In genomic region chr3:27195153-27195552, GRCm38 (mm10) we compare ENCODE assay signal across 15 mouse cellular contexts. TPM values are rescaled to one million over a fixed set of nuclear protein-coding genes. Genes with fewer than 3 reads are reported as not detected.
DNase-seq lines count a peak whose midpoint lies in the region; ATAC-seq and TF ChIP-seq lines count a peak whose summit lies in the region.
"Had no signal": no experiment of that assay in that cellular context is flagged by ENCODE, and none has a peak within 500 bp of the region (broad histone marks: within the 10 kb centered on the region; RNA-seq: fewer than 3 reads in every experiment).

No protein-coding gene starts in this region.

- no peak overlapping the region for H3K4me2 ChIP-seq in liver, embryonic 14.5 days (ENCODE audit: low read depth)
- no peak overlapping the region for H3K4me2 ChIP-seq in midbrain, embryonic 14.5 days (ENCODE audit: low read length)
- H3K4me2 ChIP-seq: heart, embryonic 13.5 days; hindbrain, embryonic 13.5 days; kidney, embryonic 15.5 days; stomach, embryonic 15.5 days had no signal

- peaks cover 0 to 23% of the 10 kb centered on the region in 2 experiments; a peak in 2 of 4 replicates for H3K4me1 ChIP-seq in liver, embryonic 14.5 days (replicated peaks; ENCODE audit: control insufficient read depth in 2 of 2, insufficient read depth in 2 of 2, low read length in 1 of 2)
- peaks cover 17% of the 10 kb centered on the region for H3K4me1 ChIP-seq in thymus, adult 2 months (replicated peaks; ENCODE audit: control insufficient read depth, insufficient read depth, low read length)
- H3K4me1 ChIP-seq in midbrain, embryonic 14.5 days (ENCODE audit: control insufficient read depth, insufficient read depth, low read length) = no peaks in the 10 kb centered on the region
- H3K4me1 ChIP-seq: stomach, embryonic 15.5 days had no signal

- no peak for TF ChIP-seq CTCF in liver, embryonic 14.5 days (IDR thresholded peaks at IDR 0.05; ENCODE audit: low read depth)
- TF ChIP-seq CTCF in thymus, adult 2 months (IDR thresholded peaks at IDR 0.05; ENCODE audit: borderline replicate concordance, control insufficient read depth, extremely low read depth, insufficient read depth, low read length, poor library complexity) = no peak

- H3K9ac ChIP-seq in liver, embryonic 14.5 days (replicated peaks) = no peak overlapping the region
- no peak overlapping the region for H3K9ac ChIP-seq in midbrain, embryonic 14.5 days (replicated peaks; ENCODE audit: low read length)
- H3K9ac ChIP-seq: forebrain, postnatal 0 days; heart, embryonic 13.5 days; hindbrain, embryonic 13.5 days; kidney, embryonic 15.5 days; stomach, embryonic 15.5 days had no signal

- no peaks in the 10 kb centered on the region for H3K36me3 ChIP-seq in liver, embryonic 14.5 days (replicated peaks; ENCODE audit: control insufficient read depth, insufficient read depth, low read depth)
- no peaks in the 10 kb centered on the region for H3K36me3 ChIP-seq in thymus, adult 2 months (ENCODE audit: control insufficient read depth, insufficient read depth, low read length)
- no peaks in the 10 kb centered on the region for H3K36me3 ChIP-seq in midbrain, embryonic 14.5 days (ENCODE audit: control insufficient read depth, insufficient read depth, low read length)
- H3K36me3 ChIP-seq: heart, embryonic 13.5 days; hindbrain, embryonic 13.5 days; kidney, embryonic 15.5 days; stomach, embryonic 15.5 days had no signal

- H3K27me3 ChIP-seq in liver, embryonic 14.5 days (ENCODE audit: control insufficient read depth, insufficient read depth, low read length) = no peaks in the 10 kb centered on the region
- H3K27me3 ChIP-seq in thymus, adult 2 months (ENCODE audit: control insufficient read depth, insufficient read depth, low read length) = no peaks in the 10 kb centered on the region
- no peaks in the 10 kb centered on the region for H3K27me3 ChIP-seq in midbrain, embryonic 14.5 days (ENCODE audit: control insufficient read depth, insufficient read depth, low read length)
- H3K27me3 ChIP-seq: heart, embryonic 13.5 days; hindbrain, embryonic 13.5 days; kidney, embryonic 15.5 days; stomach, embryonic 15.5 days had no signal

- DNase-seq in urinary bladder, postnatal 14 days (ENCODE audit: low spot score) = peak; percentile 19
- DNase-seq in urinary bladder, postnatal 25 days (ENCODE audit: low spot score) = no peak
- peak; percentile 72 for DNase-seq in adrenal gland, adult 8-10 months
- DNase-seq in liver, embryonic 14.5 days (ENCODE audit: low read depth in 3 of 3, low spot score in 3 of 3) = no peak
- no peak for DNase-seq in thymus, adult 2 months
- DNase-seq in midbrain, embryonic 14.5 days = no peak
- DNase-seq: cerebellum, adult 18-20 months; forebrain, postnatal 0 days; gastrocnemius, postnatal 14 days; thymus, postnatal 25 days had no signal

- H3K4me3 ChIP-seq in liver, embryonic 14.5 days (ENCODE audit: insufficient read depth in 1 of 2, low read depth in 2 of 2, low read length in 2 of 2) = no peak overlapping the region
- no peak overlapping the region for H3K4me3 ChIP-seq in thymus, adult 2 months (ENCODE audit: control insufficient read depth, insufficient read depth, low read length)
- no peak overlapping the region for H3K4me3 ChIP-seq in midbrain, embryonic 14.5 days (replicated peaks; ENCODE audit: low read depth, low read length)
- H3K4me3 ChIP-seq: heart, embryonic 13.5 days; hindbrain, embryonic 13.5 days; kidney, embryonic 15.5 days; stomach, embryonic 15.5 days had no signal

- H3K9me3 ChIP-seq in liver, embryonic 14.5 days (ENCODE audit: control insufficient read depth, low read length) = no peaks in the 10 kb centered on the region
- H3K9me3 ChIP-seq in midbrain, embryonic 14.5 days (ENCODE audit: control insufficient read depth, low read length) = no peaks in the 10 kb centered on the region
- H3K9me3 ChIP-seq: heart, embryonic 13.5 days; hindbrain, embryonic 13.5 days; kidney, embryonic 15.5 days; stomach, embryonic 15.5 days had no signal

- 27% methylated on average over 4 of the region's 4 CpGs for WGBS in liver, embryonic 14.5 days (ENCODE audit: insufficient replicate concordance)
- WGBS in thymus, adult 2 months = 70% methylated on average over 4 of the region's 4 CpGs
- 88% methylated on average over 4 of the region's 4 CpGs for WGBS in midbrain, embryonic 14.5 days

- ATAC-seq in liver, embryonic 14.5 days (ENCODE audit: insufficient read depth) = 0 out of 2 replicates have a peak, but pooled peaks have one; percentile 29
- ATAC-seq in frontal cortex, adult (ENCODE audit: low TSS enrichment) = no peak
- no peak for ATAC-seq in midbrain, embryonic 14.5 days (ENCODE audit: low FRiP score, low TSS enrichment)
- ATAC-seq: forebrain, postnatal 0 days had no signal

- no peak for TF ChIP-seq EP300 in liver, embryonic 14.5 days (IDR thresholded peaks at IDR 0.05; ENCODE audit: low read depth)

- H3K27ac ChIP-seq in liver, embryonic 14.5 days = no peak overlapping the region
- H3K27ac ChIP-seq in thymus, adult 2 months (ENCODE audit: control insufficient read depth, insufficient read depth, low read length) = no peak overlapping the region
- no peak overlapping the region for H3K27ac ChIP-seq in midbrain, embryonic 14.5 days (replicated peaks; ENCODE audit: low read depth, low read length)
- H3K27ac ChIP-seq: hindbrain, embryonic 13.5 days; stomach, embryonic 15.5 days had no signal

- TF ChIP-seq POLR2A in thymus, adult 2 months (IDR thresholded peaks at IDR 0.05; ENCODE audit: control insufficient read depth, extremely low read depth, insufficient read depth, low read length, poor library complexity) = no peak

RNA-seq across cellular contexts. Expression of gene Nceh1, which starts 12.4 kb away (rescaled TPM):
- 100 to 1,000 TPM; 153 to 311 (median 234) TPM for total RNA-seq in adrenal gland, adult 8-10 months (2022)
- 0.74 and 1.2 TPM in 2 replicates for polyA plus RNA-seq in liver, embryonic 14.5 days (2012; rRNA removed)
- 3.0 and 3.2 TPM in 2 replicates for polyA plus RNA-seq in liver, embryonic 14.5 days (2014; fragmentation: Nextera tagmentation; extraction: Ambion mirVana)
- 37.0 and 40.5 TPM in 2 replicates for polyA plus RNA-seq in thymus, adult 2 months (2012; rRNA removed)
- polyA plus RNA-seq in midbrain, embryonic 14.5 days (2014; fragmentation: Nextera tagmentation; extraction: Ambion mirVana) = 8.9 and 10.9 TPM in 2 replicates

RNA-seq across cellular contexts. Expression of gene Ect2, which starts 41.5 kb away (rescaled TPM):
- total RNA-seq in adrenal gland, adult 8-10 months (2022) = 1 to 10 TPM; 2.6 to 7.0 (median 3.0) TPM
- 12.8 and 15.9 TPM in 2 replicates for polyA plus RNA-seq in liver, embryonic 14.5 days (2012; rRNA removed)
- 37.2 and 41.1 TPM in 2 replicates for polyA plus RNA-seq in liver, embryonic 14.5 days (2014; fragmentation: Nextera tagmentation; extraction: Ambion mirVana)
- 12.0 and 16.9 TPM in 2 replicates for polyA plus RNA-seq in thymus, adult 2 months (2012; rRNA removed)
- 6.1 and 16.9 TPM in 2 replicates for polyA plus RNA-seq in midbrain, embryonic 14.5 days (2014; fragmentation: Nextera tagmentation; extraction: Ambion mirVana)

Comparison
In these comparisons a context has a peak if more than half of its experiments do, and no peak if none do; other contexts are left out.
1. DNase-seq: peak in urinary bladder, postnatal 14 days (single experiment) and adrenal gland, adult 8-10 months (single experiment); none in urinary bladder, postnatal 25 days (single experiment), liver, embryonic 14.5 days (0 of 3), thymus, adult 2 months (single experiment) and midbrain, embryonic 14.5 days (single experiment).